Mouse (Mus musculus): ENCODE data around the gene Ubap1l.
A peak's percentile ranks its signal among the peaks of the same experiment; 100 is the strongest.

The Ubap1l gene

GRCm38 (mm10) chr9:65411326-65411725, 50.5 kb downstream of the Ubap1l start:
- DNase-seq, result no peak

- no peak for DNase-seq
These were observed 56.9 kb downstream of the Ubap1l start for GRCm38 (mm10) chr9:65417738-65418137.

- no peak for DNase-seq
These were observed 58.8 kb downstream of the Ubap1l start for GRCm38 (mm10) chr9:65419633-65420032.

- peak; percentile 77 for DNase-seq
These were observed 62.1 kb downstream of the Ubap1l start, which contains the start of gene Slc51b for GRCm38 (mm10) chr9:65422760-65423501. TSS of gene Slc51b (minus strand) at chr9:65422955.

- no peak for DNase-seq
These were observed 63.6 kb downstream of the Ubap1l start for GRCm38 (mm10) chr9:65424393-65424792.

- peak; percentile 44 for DNase-seq
These were observed 66.7 kb downstream of the Ubap1l start for GRCm38 (mm10) chr9:65427511-65427910.

GRCm38 (mm10) chr9:65428003-65428402, 67.2 kb downstream of the Ubap1l start:
- DNase-seq, result no peak
